Comparison of ENCODE assay signal across 11 mouse cellular contexts in the genomic region with DNA sequence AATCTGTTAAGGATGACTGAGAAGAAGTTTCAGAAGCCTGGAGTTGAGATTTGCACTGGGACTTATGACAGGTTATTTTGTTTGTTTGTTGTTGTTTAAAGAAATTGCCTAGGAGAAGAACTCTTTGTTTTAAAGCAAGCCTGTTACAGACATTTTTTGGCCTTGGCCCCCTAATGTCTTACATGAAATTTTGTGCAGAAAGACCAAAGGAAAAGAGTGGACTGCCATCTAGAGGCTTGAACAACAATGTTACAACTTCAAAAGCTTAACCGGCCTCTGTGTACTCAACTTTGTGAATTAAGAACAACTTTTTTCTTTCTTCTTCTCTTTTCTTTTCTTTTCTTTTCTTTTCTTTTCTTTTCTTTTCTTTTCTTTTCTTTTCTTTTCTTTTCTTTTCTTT. TPM values are rescaled to one million over a fixed set of nuclear protein-coding genes. Genes with fewer than 3 reads are reported as not detected.
DNase-seq lines count a peak whose midpoint lies in the region; TF ChIP-seq lines count a peak whose summit lies in the region.
"Had no signal": no experiment of that assay in that cellular context is flagged by ENCODE, and none has a peak within 500 bp of the region (broad histone marks: within the 10 kb centered on the region; RNA-seq: fewer than 3 reads in every experiment).

No protein-coding gene starts in this region.

- H3K36me3 ChIP-seq in E14TG2a.4 (ENCODE audit: insufficient read depth, low read length), result peaks cover 29% of the 10 kb centered on the region

- H3K9me3 ChIP-seq in E14TG2a.4 (ENCODE audit: low read length), result no peaks in the 10 kb centered on the region
- H3K9me3 ChIP-seq: liver, embryonic 13.5 days had no signal

- peak; percentile 42 to 47 for DNase-seq in cerebellum, adult 18-20 months
- DNase-seq in cerebellum, adult 11 months, result no peak
- peak; percentile 33 for DNase-seq in layer of hippocampus, adult 11-12 months (ENCODE audit: low spot score)
- DNase-seq in layer of hippocampus, adult 8-10 months (ENCODE audit: low spot score in 2 of 2), result no peak
- DNase-seq in induced T-regulatory cell, adult 2 months (ENCODE audit: low read depth), result peak; percentile 76
- no peak for DNase-seq in adrenal gland, postnatal 4 days (ENCODE audit: low spot score in 2 of 2)
- DNase-seq in adrenal gland, adult 2 months, result no peak
- DNase-seq: liver, embryonic 13.5 days had no signal

- 0 out of 2 replicates have a peak, but pooled peaks cover 5% of the 10 kb centered on the region for H3K4me1 ChIP-seq in E14TG2a.4 (replicated peaks; ENCODE audit: low read depth, low read length)

- H3K4me3 ChIP-seq in E14TG2a.4 (replicated peaks; ENCODE audit: low read length), result no peak overlapping the region
- H3K4me3 ChIP-seq: liver, embryonic 13.5 days had no signal

- no peaks in the 10 kb centered on the region for H3K27me3 ChIP-seq in E14TG2a.4 (ENCODE audit: insufficient read depth, low read length)
- H3K27me3 ChIP-seq: liver, embryonic 13.5 days had no signal

- 0 out of 2 replicates have a peak, but pooled peaks have one; percentile 8 for TF ChIP-seq CTCF in E14TG2a.4 (conservative IDR thresholded peaks at IDR 0.05; ENCODE audit: low read length)

RNA-seq across cellular contexts. Expression of a gene that starts 36.7 kb away (rescaled TPM):
- under 1 TPM in 3 of 4 experiments, not detected in 1; 0.38 to 0.47 (median 0.41) TPM for total RNA-seq in layer of hippocampus, adult 8-10 months (2022)
- total RNA-seq in adrenal gland, postnatal 4 days (2021), result 1,000 to 10,000 TPM in 1 of 2 experiments, 10 to 100 TPM in 1; 38.1 to 1,458 TPM
- 10 to 100 TPM in 1 of 2 experiments, 1 to 10 TPM in 1; 1.7 to 37.3 TPM for total RNA-seq in adrenal gland, adult 2 months (2021)
- polyA plus RNA-seq in adrenal gland, adult 2 months (2012; rRNA removed), result 0.75 and 5.6 TPM in 2 replicates
- polyA plus RNA-seq: C2C12 had no signal

RNA-seq across cellular contexts. Expression of a gene that starts 43.8 kb away (rescaled TPM):
- 1 to 10 TPM in 1 of 4 experiments, under 1 TPM in 1, not detected in 2; 0.86 to 2.0 TPM for total RNA-seq in layer of hippocampus, adult 8-10 months (2022)
- total RNA-seq in adrenal gland, postnatal 4 days (2021), result 1 to 10 TPM in 1 of 2 experiments, under 1 TPM in 1; 0.64 to 9.5 TPM
- 10 to 100 TPM in 1 of 2 experiments, 1 to 10 TPM in 1; 4.6 to 20.4 TPM for total RNA-seq in adrenal gland, adult 2 months (2021)
- polyA plus RNA-seq in adrenal gland, adult 2 months (2012; rRNA removed), result 4.8 and 6.1 TPM in 2 replicates
- total RNA-seq: heart, postnatal 10 days had no signal
- polyA plus RNA-seq: C2C12 had no signal

RNA-seq across cellular contexts. Expression of a gene that starts 48.9 kb away (rescaled TPM):
- not detected for total RNA-seq in layer of hippocampus, adult 8-10 months (2022)
- 1 to 10 TPM in 1 of 2 experiments, under 1 TPM in 1; 0.48 to 3.8 TPM for total RNA-seq in adrenal gland, postnatal 4 days (2021)
- total RNA-seq in adrenal gland, adult 2 months (2021), result under 1 TPM in 1 of 2 experiments, not detected in 1; 0.26 TPM
- 0.11 and 0.35 TPM in 2 replicates for polyA plus RNA-seq in adrenal gland, adult 2 months (2012; rRNA removed)
- total RNA-seq: heart, postnatal 10 days had no signal
- polyA plus RNA-seq: C2C12 had no signal

Comparison
In these comparisons a context has a peak if more than half of its experiments do, and no peak if none do; other contexts are left out.
1. DNase-seq: peak in cerebellum, adult 18-20 months (2 of 2), layer of hippocampus, adult 11-12 months (single experiment) and induced T-regulatory cell, adult 2 months (single experiment); none in cerebellum, adult 11 months (single experiment), layer of hippocampus, adult 8-10 months (0 of 2), adrenal gland, postnatal 4 days (0 of 2) and adrenal gland, adult 2 months (single experiment).